ENCODE assay signal across 8 mouse cellular contexts in genomic region chr7:118993597-118994230, GRCm38 (mm10). TPM values are rescaled to one million over a fixed set of nuclear protein-coding genes. Genes with fewer than 3 reads are reported as not detected.
DNase-seq lines count a peak whose midpoint lies in the region; ATAC-seq and TF ChIP-seq lines count a peak whose summit lies in the region.

No protein-coding gene starts in this region.

- DNase-seq in kidney, postnatal 0 days (ENCODE audit: low spot score) = peak; percentile 43
- DNase-seq in kidney, postnatal 14 days = no peak
- DNase-seq in forebrain, embryonic 11.5 days (ENCODE audit: low spot score) = peak; percentile 73
- no peak for DNase-seq in left cerebral cortex, adult 9 months (ENCODE audit: low spot score in 2 of 2)
- no peak for DNase-seq in layer of hippocampus, adult 9-10 months (ENCODE audit: low spot score)

- peak overlapping the region; percentile 97 for H3K4me2 ChIP-seq in kidney, postnatal 0 days (ENCODE audit: low read length)
- H3K4me2 ChIP-seq in forebrain, embryonic 11.5 days (ENCODE audit: low read depth, low read length, severe bottlenecking) = peak overlapping the region; percentile 88
- peak overlapping the region; percentile 80 for H3K4me2 ChIP-seq in intestine, embryonic 16.5 days (ENCODE audit: low read depth, low read length)
- H3K4me2 ChIP-seq in neural tube, embryonic 14.5 days (ENCODE audit: low read depth, low read length) = peak overlapping the region; percentile 86

- 2% methylated on average over 26 of the region's 26 CpGs for WGBS in kidney, postnatal 0 days
- under 1% methylated on average over 26 of the region's 26 CpGs for WGBS in forebrain, embryonic 11.5 days
- WGBS in intestine, embryonic 16.5 days = 4% methylated on average over 26 of the region's 26 CpGs
- WGBS in neural tube, embryonic 14.5 days = under 1% methylated on average over 26 of the region's 26 CpGs

- no peak for TF ChIP-seq POLR2A in bone marrow macrophage, adult 2 months (IDR thresholded peaks at IDR 0.05; ENCODE audit: borderline replicate concordance, low read depth, low read length)

- no peak for TF ChIP-seq CTCF in kidney, postnatal 0 days (IDR thresholded peaks at IDR 0.05; ENCODE audit: low read depth)
- no peak for TF ChIP-seq CTCF in bone marrow macrophage, adult 2 months (IDR thresholded peaks at IDR 0.05; ENCODE audit: low read depth, low read length)

- H3K27ac ChIP-seq in kidney, postnatal 0 days = no peak overlapping the region; the same call in 1 of the 2 replicates
- H3K27ac ChIP-seq in bone marrow macrophage, adult 2 months (ENCODE audit: insufficient read depth, low read depth, low read length) = no peak overlapping the region
- peak overlapping the region; percentile 41; the same call in 1 of the 2 replicates for H3K27ac ChIP-seq in forebrain, embryonic 11.5 days (ENCODE audit: low read depth, low read length)
- H3K27ac ChIP-seq in intestine, embryonic 16.5 days (ENCODE audit: low read length) = no peak overlapping the region
- peak overlapping the region; percentile 62 for H3K27ac ChIP-seq in neural tube, embryonic 14.5 days (ENCODE audit: low read depth, low read length)

- H3K9me3 ChIP-seq in kidney, postnatal 0 days (replicated peaks; ENCODE audit: low read length) = no peaks in the 10 kb centered on the region
- no peaks in the 10 kb centered on the region for H3K9me3 ChIP-seq in forebrain, embryonic 11.5 days (ENCODE audit: control insufficient read depth, low read length)
- H3K9me3 ChIP-seq in intestine, embryonic 16.5 days (ENCODE audit: control insufficient read depth, low read length) = no peaks in the 10 kb centered on the region
- no peaks in the 10 kb centered on the region for H3K9me3 ChIP-seq in neural tube, embryonic 14.5 days (ENCODE audit: control insufficient read depth, low read length)

- no peak for ATAC-seq in kidney, postnatal 0 days (replicated peaks; ENCODE audit: low FRiP score, low read depth)
- 0 out of 2 replicates have a peak, but pooled peaks have one; percentile 17 for ATAC-seq in forebrain, embryonic 11.5 days (replicated peaks; ENCODE audit: low FRiP score)
- ATAC-seq in intestine, embryonic 16.5 days = no peak
- ATAC-seq in neural tube, embryonic 14.5 days (ENCODE audit: low read depth) = 0 out of 2 replicates have a peak, but pooled peaks have one; percentile 0

- H3K4me3 ChIP-seq in kidney, postnatal 0 days (replicated peaks; ENCODE audit: low read depth, low read length) = peak overlapping the region; percentile 58
- peak overlapping the region; percentile 67 for H3K4me3 ChIP-seq in bone marrow macrophage, adult 2 months (ENCODE audit: insufficient read depth, low read length)
- peak overlapping the region; percentile 66 for H3K4me3 ChIP-seq in forebrain, embryonic 11.5 days (ENCODE audit: low read depth, low read length)
- peak overlapping the region; percentile 63 for H3K4me3 ChIP-seq in intestine, embryonic 16.5 days (ENCODE audit: low read length)
- H3K4me3 ChIP-seq in neural tube, embryonic 14.5 days (ENCODE audit: low read depth, low read length) = peak overlapping the region; percentile 52

- peaks cover 23% of the 10 kb centered on the region; the same call in 1 of the 2 replicates for H3K4me1 ChIP-seq in kidney, postnatal 0 days (replicated peaks; ENCODE audit: insufficient read depth, low read length)
- H3K4me1 ChIP-seq in bone marrow macrophage, adult 2 months (ENCODE audit: control insufficient read depth, insufficient read depth, low read length) = peaks cover 5% of the 10 kb centered on the region
- peaks cover 26% of the 10 kb centered on the region for H3K4me1 ChIP-seq in forebrain, embryonic 11.5 days (replicated peaks; ENCODE audit: control insufficient read depth, insufficient read depth, low read length)
- H3K4me1 ChIP-seq in intestine, embryonic 16.5 days (ENCODE audit: control insufficient read depth, insufficient read depth, low read length) = peaks cover 21% of the 10 kb centered on the region
- peaks cover 45% of the 10 kb centered on the region for H3K4me1 ChIP-seq in neural tube, embryonic 14.5 days (ENCODE audit: control insufficient read depth, insufficient read depth, low read length)

- H3K27me3 ChIP-seq in kidney, postnatal 0 days (ENCODE audit: insufficient read depth, low read length) = no peaks in the 10 kb centered on the region
- no peaks in the 10 kb centered on the region for H3K27me3 ChIP-seq in forebrain, embryonic 11.5 days (ENCODE audit: control insufficient read depth, insufficient read depth, low read length)
- no peaks in the 10 kb centered on the region for H3K27me3 ChIP-seq in intestine, embryonic 16.5 days (replicated peaks; ENCODE audit: control insufficient read depth, insufficient read depth, low read length)
- no peaks in the 10 kb centered on the region for H3K27me3 ChIP-seq in neural tube, embryonic 14.5 days (ENCODE audit: control insufficient read depth, insufficient read depth, low read length)

- no peaks in the 10 kb centered on the region for H3K36me3 ChIP-seq in kidney, postnatal 0 days (ENCODE audit: insufficient read depth, low read length)
- no peaks in the 10 kb centered on the region for H3K36me3 ChIP-seq in forebrain, embryonic 11.5 days (ENCODE audit: control insufficient read depth, insufficient read depth, low read length)
- no peaks in the 10 kb centered on the region for H3K36me3 ChIP-seq in intestine, embryonic 16.5 days (ENCODE audit: control insufficient read depth, insufficient read depth, low read length)
- no peaks in the 10 kb centered on the region for H3K36me3 ChIP-seq in neural tube, embryonic 14.5 days (ENCODE audit: control insufficient read depth, insufficient read depth, low read length)

- H3K9ac ChIP-seq in kidney, postnatal 0 days (ENCODE audit: low read depth, low read length) = peak overlapping the region; percentile 74
- H3K9ac ChIP-seq in forebrain, embryonic 11.5 days (ENCODE audit: low read length) = peak overlapping the region; percentile 91
- H3K9ac ChIP-seq in intestine, embryonic 16.5 days (ENCODE audit: low read depth, low read length) = peak overlapping the region; percentile 72
- H3K9ac ChIP-seq in neural tube, embryonic 14.5 days (replicated peaks; ENCODE audit: low read depth, low read length) = peak overlapping the region; percentile 51; the same call in 1 of the 2 replicates

RNA-seq across cellular contexts. Expression of gene Gprc5b, which starts 1.3 kb away (rescaled TPM):
- polyA plus RNA-seq in kidney, postnatal 0 days (2015; fragmentation: Nextera tagmentation; extraction: Ambion mirVana) = 4.1 and 4.5 TPM in 2 replicates
- 0.24 and 1.2 TPM in 2 replicates for polyA plus RNA-seq in bone marrow macrophage, adult 2 months (2012; ENCODE audit: insufficient read depth, insufficient read length, missing spikeins)
- polyA plus RNA-seq in forebrain, embryonic 11.5 days (2014; fragmentation: Nextera tagmentation; extraction: Ambion mirVana) = 18.1 and 19.8 TPM in 2 replicates
- polyA plus RNA-seq in intestine, embryonic 16.5 days (2015; fragmentation: Nextera tagmentation; extraction: Ambion mirVana) = 2.6 and 2.8 TPM in 2 replicates
- polyA plus RNA-seq in neural tube, embryonic 14.5 days (2014; fragmentation: Nextera tagmentation; extraction: Ambion mirVana) = 4.9 and 9.9 TPM in 2 replicates

Comparison
In these comparisons a context has a peak if more than half of its experiments do, and no peak if none do; other contexts are left out.
1. DNase-seq: peak in kidney, postnatal 0 days (single experiment) and forebrain, embryonic 11.5 days (single experiment); none in kidney, postnatal 14 days (single experiment), left cerebral cortex, adult 9 months (0 of 2) and layer of hippocampus, adult 9-10 months (single experiment).
2. ATAC-seq: peak in forebrain, embryonic 11.5 days (single experiment) and neural tube, embryonic 14.5 days (single experiment); none in kidney, postnatal 0 days (single experiment) and intestine, embryonic 16.5 days (single experiment).
3. H3K27ac ChIP-seq: peak in forebrain, embryonic 11.5 days (single experiment) and neural tube, embryonic 14.5 days (single experiment); none in kidney, postnatal 0 days (single experiment), bone marrow macrophage, adult 2 months (single experiment) and intestine, embryonic 16.5 days (single experiment).
4. Peak in every context shown above with its lines, with median percentiles within 50 percentile points of each other: H3K4me2 ChIP-seq, H3K4me3 ChIP-seq and H3K9ac ChIP-seq.